Mouse (Mus musculus) gonadal fat pad, adult 2 months (tissue): Measurements from ENCODE around the gene Pbx3. TPM values are rescaled to one million over a fixed set of nuclear protein-coding genes. Genes with fewer than 3 reads are reported as not detected.

ENCODE experiments used
- DNase-seq: peaks from one replicate; pipeline ENCODE4 v3.0.0-alpha.2; 2012; ENCODE audit warnings: low read depth
- polyA plus RNA-seq: library from polyadenylated mRNA; depleted of rRNA; stranded (reverse); fragments of >200 nt; gene quantifications from 2 replicates; pipeline ENCODE4 v1.2.3, GENCODE M21; 2012

The Pbx3 gene
- polyA plus RNA-seq, 1 experiment = 6.8 TPM

- DNase-seq = no peak
These were observed 83.2 kb downstream of the Pbx3 start for GRCm38 (mm10) chr2:34289726-34290125.

GRCm38 (mm10) chr2:34284239-34284638 is 88.7 kb downstream of the Pbx3 start:
- no peak for DNase-seq

GRCm38 (mm10) chr2:34280996-34281395 is 91.9 kb downstream of the Pbx3 start:
- DNase-seq = peak; percentile 69

GRCm38 (mm10) chr2:34279726-34280125 is 93.2 kb downstream of the Pbx3 start:
- DNase-seq = no peak

- DNase-seq = no peak
These were observed 97.2 kb downstream of the Pbx3 start for GRCm38 (mm10) chr2:34275630-34276193.

GRCm38 (mm10) chr2:34262046-34262445 is 110.9 kb downstream of the Pbx3 start:
- no peak for DNase-seq

GRCm38 (mm10) chr2:34260653-34261076 is 112.3 kb downstream of the Pbx3 start:
- DNase-seq = no peak

- no peak for DNase-seq
These were observed 114.7 kb downstream of the Pbx3 start for GRCm38 (mm10) chr2:34258256-34258655.

- no peak for DNase-seq
These were observed 115.3 kb downstream of the Pbx3 start for GRCm38 (mm10) chr2:34257611-34258010.

GRCm38 (mm10) chr2:34256000-34256553 is 116.9 kb downstream of the Pbx3 start:
- DNase-seq = no peak

GRCm38 (mm10) chr2:34253627-34254026 is 119.3 kb downstream of the Pbx3 start:
- no peak for DNase-seq

GRCm38 (mm10) chr2:34253111-34253510 is 119.8 kb downstream of the Pbx3 start:
- no peak for DNase-seq

- DNase-seq = no peak
These were observed 120.7 kb downstream of the Pbx3 start for GRCm38 (mm10) chr2:34252286-34252685.

GRCm38 (mm10) chr2:34249961-34250658 is 122.8 kb downstream of the Pbx3 start:
- no peak for DNase-seq

- DNase-seq = no peak
These were observed 123.6 kb downstream of the Pbx3 start for GRCm38 (mm10) chr2:34249141-34249960.

GRCm38 (mm10) chr2:34240885-34241284 is 132.1 kb downstream of the Pbx3 start:
- peak; percentile 74 for DNase-seq

- DNase-seq = no peak
These were observed 133.6 kb downstream of the Pbx3 start for GRCm38 (mm10) chr2:34239315-34239858.

GRCm38 (mm10) chr2:34235467-34236075 is 137.4 kb downstream of the Pbx3 start:
- DNase-seq = no peak

GRCm38 (mm10) chr2:34234274-34234673 is 138.7 kb downstream of the Pbx3 start:
- no peak for DNase-seq

- DNase-seq = no peak
These were observed 139.7 kb downstream of the Pbx3 start for GRCm38 (mm10) chr2:34233271-34233670.

GRCm38 (mm10) chr2:34227688-34228087 is 145.3 kb downstream of the Pbx3 start:
- no peak for DNase-seq

- no peak for DNase-seq
These were observed 147.5 kb downstream of the Pbx3 start for GRCm38 (mm10) chr2:34225470-34225869.
